Mouse (Mus musculus): Measurements from ENCODE around the gene Prl7d1. TPM values are rescaled to one million over a fixed set of nuclear protein-coding genes. Genes with fewer than 3 reads are reported as not detected.
"Not testable (repeated sequence)": the region's sequence is repeated elsewhere in the genome, so short reads cannot be mapped to it uniquely, and the experiment has no call there.

The Prl7d1 gene
- not detected for total RNA-seq (2021)
- long read RNA-seq, experiment 1: 0 reads
- long read RNA-seq, experiment 2: 0 reads

DNA sequence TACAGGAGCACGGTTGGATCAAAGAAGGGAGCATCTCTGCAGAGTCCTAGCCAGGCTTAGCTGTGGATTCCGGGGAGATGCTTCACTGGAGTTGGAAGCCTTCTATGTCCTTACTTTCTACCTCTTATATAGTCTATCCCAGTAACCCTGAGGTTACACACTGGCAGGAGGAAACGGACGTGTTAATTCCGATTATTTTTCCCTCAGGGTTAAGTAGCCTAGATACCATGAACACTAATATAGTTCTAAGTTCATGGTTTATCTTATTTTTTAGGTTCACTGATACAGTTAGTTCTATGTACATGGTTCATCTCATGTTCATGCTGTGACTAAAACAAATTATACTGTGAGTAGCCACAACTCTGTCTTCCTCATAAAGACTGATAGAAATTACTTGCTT lies at the start of gene Prl7d1:
Gene Prl7d1, minus strand, starts transcription at position 101 of the 400 bp plus-strand sequence.
- intact Hi-C loops (cut with DNase I; ENCODE audit: low total_unique reads): no loop called here
- DNase-seq: no peak

DNA sequence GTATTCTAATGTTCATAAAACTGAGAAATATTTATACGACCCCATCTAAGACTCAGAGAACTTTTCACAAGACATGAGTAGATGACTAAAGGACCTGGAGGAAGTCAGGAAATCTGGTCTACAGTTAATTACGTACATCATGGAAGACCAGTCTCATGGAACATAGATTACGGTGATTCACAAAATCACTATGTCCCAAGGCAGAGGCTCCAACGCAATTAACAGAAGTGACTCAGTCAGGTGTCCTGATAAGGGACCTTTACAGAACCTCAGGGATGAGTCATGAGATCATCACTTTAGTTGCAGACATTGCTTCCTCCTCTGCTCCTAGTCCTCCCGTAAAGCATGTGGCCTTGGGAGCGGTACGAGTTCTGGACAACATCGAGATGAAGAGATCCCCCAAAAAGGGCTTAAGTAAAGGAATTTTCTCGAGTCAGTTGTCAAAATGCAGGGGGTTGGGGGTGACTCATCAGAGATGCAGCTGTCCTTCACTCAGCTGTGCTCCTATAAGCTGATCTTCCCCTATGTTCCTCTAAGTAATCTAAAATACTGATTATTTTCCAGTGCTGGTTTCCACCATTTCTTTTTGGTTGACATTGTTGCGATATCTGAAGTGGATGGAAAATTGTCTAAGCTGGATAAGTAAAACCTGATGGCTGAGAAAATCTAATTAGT lies 18.1 kb upstream of the Prl7d1 start:
- intact Hi-C loops (cut with DNase I; ENCODE audit: low total_unique reads): no loop called here
- no peak for DNase-seq

DNA sequence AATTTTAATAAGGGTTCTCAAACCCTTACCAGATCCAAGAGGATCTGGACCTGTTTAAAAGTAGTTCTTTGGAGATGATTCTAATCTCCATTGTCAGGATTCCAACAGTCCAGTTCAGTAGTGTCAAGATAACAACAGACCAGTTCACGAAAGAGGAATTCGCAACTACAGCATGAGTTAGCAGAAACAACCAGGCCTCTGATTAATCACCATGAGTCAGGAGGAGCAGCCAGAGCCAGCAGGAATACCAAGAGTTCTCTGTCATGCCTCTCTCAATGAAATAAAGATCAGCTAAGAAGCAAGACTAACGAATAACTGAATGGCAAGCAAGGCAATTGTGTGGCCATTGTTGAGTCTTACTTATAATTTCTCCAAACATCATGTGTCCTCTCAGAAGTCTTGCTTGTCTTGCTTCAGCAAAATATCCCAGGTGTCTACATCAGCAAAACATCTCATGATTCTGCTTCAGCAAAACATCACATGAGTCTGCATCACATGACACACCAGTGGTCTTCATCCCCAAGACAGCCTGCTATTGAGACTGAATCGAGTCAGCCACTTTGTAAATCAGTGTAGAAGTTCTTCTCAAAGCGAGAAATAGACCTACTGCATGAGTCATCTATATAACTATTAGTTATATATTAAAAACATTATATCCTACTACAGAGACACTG lies 13.9 kb upstream of the Prl7d1 start:
- intact Hi-C loops (cut with DNase I; ENCODE audit: low total_unique reads); DNase-seq: not testable (repeated sequence)

DNA sequence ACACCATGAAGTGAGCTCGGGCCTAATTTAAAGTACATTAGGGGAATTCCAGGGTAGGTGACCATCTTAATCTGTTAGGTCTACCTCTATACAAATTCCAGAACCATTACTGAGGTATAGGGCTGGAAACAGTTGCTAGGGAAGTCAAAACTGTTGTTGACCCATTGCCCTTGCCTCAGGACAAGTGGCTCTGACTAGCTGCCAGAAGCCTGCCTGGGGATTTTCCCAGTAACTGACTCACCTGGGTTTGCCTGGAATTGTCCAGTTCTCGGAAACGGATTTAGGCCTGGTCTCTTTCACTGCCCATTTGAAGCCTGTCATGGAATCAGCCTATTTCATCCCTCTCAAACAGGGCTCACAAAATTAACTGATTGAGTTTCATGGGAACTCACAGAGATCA lies 8.5 kb upstream of the Prl7d1 start:
- intact Hi-C loops (cut with DNase I; ENCODE audit: low total_unique reads); DNase-seq: not testable (repeated sequence)

DNA sequence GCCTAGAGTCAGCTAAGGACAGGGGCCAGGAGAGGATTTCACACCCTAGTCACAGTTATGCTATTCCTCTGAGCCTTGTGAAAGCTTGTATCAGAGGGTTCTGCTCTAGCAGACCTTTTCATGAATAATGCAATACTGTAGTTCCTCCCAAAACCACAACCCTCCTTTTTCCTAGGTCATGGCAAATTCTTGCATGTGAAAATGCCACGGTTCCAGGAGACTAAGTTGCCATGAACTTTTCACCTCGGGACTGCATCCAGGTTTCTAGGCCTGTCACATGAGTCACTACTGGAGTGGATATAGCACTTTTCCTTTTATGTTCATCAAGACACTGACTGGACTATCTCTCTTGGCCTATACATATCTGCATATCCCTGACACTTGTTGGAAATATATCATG lies 10.0 kb downstream of the Prl7d1 start:
- intact Hi-C loops (cut with DNase I; ENCODE audit: low total_unique reads): no loop called here
- no peak for DNase-seq

DNA sequence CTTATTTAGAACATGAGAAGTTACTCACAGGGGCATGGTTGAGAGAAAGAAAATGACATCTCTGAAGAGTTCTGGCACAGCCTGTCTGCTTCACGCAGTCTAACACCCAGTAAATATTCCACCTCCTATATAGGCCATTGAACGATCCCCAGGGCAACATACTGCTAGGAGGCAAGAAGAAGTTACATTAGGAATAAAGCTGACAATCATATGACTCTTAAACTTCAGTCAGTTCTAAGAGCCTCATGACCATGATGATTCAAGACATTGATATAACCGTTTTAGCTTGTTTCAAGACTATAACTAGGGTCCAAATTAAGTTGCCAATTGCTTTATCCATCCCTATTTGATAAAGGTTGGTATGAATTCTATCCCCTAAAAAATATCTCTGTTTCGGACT lies 48.6 kb downstream of the Prl7d1 start, which contains the start of gene Prl7a2:
Gene Prl7a2, minus strand, starts transcription at position 101 of the 400 bp plus-strand sequence.
- no peak for DNase-seq
- intact Hi-C loops (cut with DNase I; ENCODE audit: low total_unique reads): no loop called here

DNA sequence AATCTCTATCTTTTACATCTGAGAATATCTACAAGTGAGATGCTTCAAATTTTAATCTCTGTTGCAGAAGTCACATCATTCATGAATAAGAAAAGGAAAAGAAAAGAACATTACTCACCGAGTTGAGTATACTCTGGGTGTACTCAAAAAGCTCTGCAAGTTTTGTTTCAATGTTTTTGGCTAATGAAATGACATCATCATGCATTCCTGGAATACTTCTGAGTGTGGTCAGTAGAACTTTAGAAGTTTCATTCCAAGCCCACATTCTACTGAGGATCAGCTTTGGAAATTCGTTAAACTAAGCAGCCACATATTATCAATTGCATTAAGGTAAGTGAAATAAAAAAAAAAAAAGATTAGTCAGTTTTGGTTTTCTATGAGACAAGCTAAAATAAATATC lies 55.8 kb downstream of the Prl7d1 start:
- intact Hi-C loops (cut with DNase I; ENCODE audit: low total_unique reads): no loop called here
- no peak for DNase-seq

Other genes starting within 250 kb of the Prl7d1 start
- gene Prl8a8, start 203.5 kb downstream of the Prl7d1 start, total RNA-seq (2021): not detected
- gene Prl8a9, start 152.1 kb downstream of the Prl7d1 start, total RNA-seq (2021): not detected
- gene Prl8a1, start 134.6 kb downstream of the Prl7d1 start, total RNA-seq (2021): not detected
- not detected for gene Prl7b1, start 106.2 kb downstream of the Prl7d1 start, total RNA-seq (2021)
- gene Prl7a1, start 74.2 kb downstream of the Prl7d1 start, total RNA-seq (2021): not detected
- gene Prl7a2, start 48.7 kb downstream of the Prl7d1 start, total RNA-seq (2021): not detected
- not detected for gene Prl7c1, start 64.1 kb upstream of the Prl7d1 start, total RNA-seq (2021)
- not detected for gene Prl2a1, start 84.9 kb upstream of the Prl7d1 start, total RNA-seq (2021)
- not detected for gene Prl2c1, start 132.6 kb upstream of the Prl7d1 start, total RNA-seq (2021)